Mouse (Mus musculus) CH12.LX (cell line): Measurements from ENCODE around the gene Ccdc115.

Source experiments
- CTCF ChIP-seq, 2 experiments: IDR thresholded peaks in 1 of 2; conservative IDR thresholded peaks in 1 of 2; 2 replicates each; pipeline ENCODE4 v1.5.1; 2011 to 2012; ENCODE audit warnings: low read depth in 2 of 2, low read length in 2 of 2, improper control_type of control experiment in 1 of 2, inconsistent platforms in 1 of 2, mild to moderate bottlenecking in 1 of 2, moderate library complexity in 1 of 2
- KAT2A ChIP-seq: IDR thresholded peaks from 2 replicates; pipeline ENCODE4 v1.6.1; 2012; ENCODE audit warnings: low read length, improper control_type of control experiment, inconsistent platforms; ENCODE audit not compliant: insufficient replicate concordance
- MAX ChIP-seq: IDR thresholded peaks from 2 replicates; pipeline ENCODE4 v1.6.1; 2011; ENCODE audit warnings: low read length, improper control_type of control experiment
- MYC ChIP-seq: IDR thresholded peaks from 2 replicates; pipeline ENCODE4 v1.6.1; 2011; ENCODE audit warnings: low read depth, mild to moderate bottlenecking, improper control_type of control experiment, low read length
- NELFE ChIP-seq: IDR thresholded peaks from 2 replicates; pipeline ENCODE4 v1.6.1; 2011; ENCODE audit warnings: low read depth, low read length, improper control_type of control experiment
- POLR2A ChIP-seq: IDR thresholded peaks from 2 replicates; pipeline ENCODE4 v1.6.1; 2011; ENCODE audit warnings: low read depth, mild to moderate bottlenecking, improper control_type of control experiment, low read length
- UBTF ChIP-seq: IDR thresholded peaks from 2 replicates; pipeline ENCODE4 v1.6.1; 2012; ENCODE audit warnings: low read depth, mild to moderate bottlenecking, inconsistent platforms, low read length, improper control_type of control experiment, moderate library complexity
- USF1 ChIP-seq: IDR thresholded peaks from 2 replicates; pipeline ENCODE4 v1.6.1; 2014; ENCODE audit warnings: low read depth, mild to moderate bottlenecking, inconsistent platforms, low read length, improper control_type of control experiment

DNA sequence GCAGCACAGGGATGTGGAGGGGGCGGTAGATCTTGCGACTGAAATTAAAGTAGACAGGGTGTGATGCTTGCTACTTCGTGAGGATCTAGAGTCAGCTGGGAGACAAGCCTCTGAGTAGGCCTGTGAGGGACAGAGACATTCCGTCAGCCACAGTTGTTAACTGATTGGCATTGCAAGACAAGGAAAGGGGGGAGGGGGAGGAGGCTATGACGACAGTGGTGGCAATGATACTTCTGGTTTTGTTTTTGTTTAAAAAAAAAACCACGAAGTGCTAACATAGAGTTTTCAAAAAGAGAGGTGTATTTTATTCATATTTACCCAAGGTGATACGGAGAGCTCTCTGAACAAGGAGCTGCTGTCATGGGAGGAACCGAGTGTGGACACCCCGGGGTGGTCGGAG is 45.0 kb upstream of the Ccdc115 start:
- TF ChIP-seq MYC, result no peak
- no peak for TF ChIP-seq MAX
- TF ChIP-seq CTCF (conservative IDR thresholded peaks at IDR 0.05 in 1 of 2, IDR thresholded peaks at IDR 0.05 in 1 of 2; ENCODE audit: low read depth in 2 of 2, low read length in 2 of 2), result no peak
- TF ChIP-seq POLR2A, result no peak
- no peak for TF ChIP-seq NELFE
- no peak for TF ChIP-seq UBTF
- TF ChIP-seq USF1, result no peak
- TF ChIP-seq KAT2A, result no peak
